Mouse (Mus musculus): ENCODE measurements around the gene Rundc3a. TPM values are rescaled to one million over a fixed set of nuclear protein-coding genes. Genes with fewer than 3 reads are reported as not detected.

Gene Rundc3a
- polyA plus RNA-seq, 1 experiment from 2014 or later = 1.0 TPM

DNA sequence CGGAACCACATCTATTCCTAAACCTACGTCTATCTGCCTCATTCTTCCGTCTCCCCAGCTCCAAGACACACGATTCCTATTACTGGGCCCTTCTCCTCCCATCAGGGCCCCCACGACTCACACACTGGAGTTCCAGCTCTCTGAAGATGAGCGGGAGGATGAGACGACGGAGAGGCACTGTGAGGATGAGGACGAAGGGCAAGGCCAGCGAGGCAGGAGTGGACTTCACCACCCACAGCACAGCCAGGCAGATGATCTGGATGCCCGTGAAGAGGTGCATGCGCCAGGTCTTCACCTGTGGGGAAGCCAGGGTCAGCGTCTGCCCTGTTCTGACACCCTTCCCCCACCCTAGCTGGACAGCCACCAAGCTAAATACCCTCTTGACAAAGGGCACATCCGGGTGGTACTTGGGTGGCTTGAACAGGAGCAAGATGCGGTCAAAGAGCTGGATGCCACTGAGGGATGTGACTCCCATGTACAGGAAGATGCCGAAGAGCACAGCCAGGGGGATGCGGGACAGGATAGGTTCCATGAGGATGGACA, 42.2 kb upstream of the Rundc3a start:
- Histone ChIP-seq H3K4me1 (ENCODE audit: control insufficient read depth, insufficient read depth, low read length) (no peaks in the 10 kb centered on the region), H3K4me2 (ENCODE audit: low read depth, severe bottlenecking) (no peak overlapping the region), H3K27ac (replicated peaks; ENCODE audit: low read depth, low read length) (no peak overlapping the region), H3K4me3 (ENCODE audit: low read depth, low read length) (no peak overlapping the region), H3K9ac (ENCODE audit: low read length) (no peak overlapping the region), H3K9me3 (ENCODE audit: control insufficient read depth, low read length) (no peaks in the 10 kb centered on the region), H3K36me3 (ENCODE audit: control insufficient read depth, insufficient read depth, low read length) (no peaks in the 10 kb centered on the region), H3K27me3 (ENCODE audit: control insufficient read depth, insufficient read depth, low read length) (no peaks in the 10 kb centered on the region)
- WGBS = 86% methylated on average over 17 of the region's 17 CpGs
- no peak for ATAC-seq (ENCODE audit: insufficient number of reproducible peaks, low FRiP score, low TSS enrichment, low read depth)
- DNase-seq (ENCODE audit: low spot score) = no peak

DNA sequence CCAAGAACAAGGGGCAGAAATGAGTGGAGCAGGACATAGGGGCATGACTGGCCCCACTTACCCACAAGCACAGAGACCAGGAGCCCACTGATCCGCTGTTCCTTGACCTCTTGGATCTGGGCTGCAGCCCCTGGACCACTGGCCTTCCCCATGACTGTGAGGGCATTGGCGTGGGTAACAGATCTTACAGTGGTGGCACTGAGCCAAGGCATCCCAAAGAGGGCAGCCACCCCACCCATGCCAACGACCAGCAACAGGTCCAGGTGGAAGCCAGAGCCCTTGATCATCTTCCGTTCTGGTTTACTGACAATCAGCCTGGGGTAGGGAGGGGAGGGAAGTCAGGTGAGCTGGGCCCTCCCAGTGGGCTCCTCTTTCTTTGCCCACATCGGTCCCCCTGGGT, 40.8 kb upstream of the Rundc3a start:
- H3K27ac ChIP-seq (replicated peaks; ENCODE audit: low read depth, low read length) = no peak overlapping the region
- H3K4me1 ChIP-seq (ENCODE audit: control insufficient read depth, insufficient read depth, low read length) = no peaks in the 10 kb centered on the region
- no peak overlapping the region for H3K4me2 ChIP-seq (ENCODE audit: low read depth, severe bottlenecking)
- no peak overlapping the region for H3K9ac ChIP-seq (ENCODE audit: low read length)
- ATAC-seq (ENCODE audit: insufficient number of reproducible peaks, low FRiP score, low TSS enrichment, low read depth) (no peak), DNase-seq (ENCODE audit: low spot score) (no peak)
- no peaks in the 10 kb centered on the region for H3K27me3 ChIP-seq (ENCODE audit: control insufficient read depth, insufficient read depth, low read length)
- H3K4me3 ChIP-seq (ENCODE audit: low read depth, low read length) = no peak overlapping the region
- WGBS = 74% methylated on average over 5 of the region's 5 CpGs
- no peaks in the 10 kb centered on the region for H3K36me3 ChIP-seq (ENCODE audit: control insufficient read depth, insufficient read depth, low read length)
- no peaks in the 10 kb centered on the region for H3K9me3 ChIP-seq (ENCODE audit: control insufficient read depth, low read length)

DNA sequence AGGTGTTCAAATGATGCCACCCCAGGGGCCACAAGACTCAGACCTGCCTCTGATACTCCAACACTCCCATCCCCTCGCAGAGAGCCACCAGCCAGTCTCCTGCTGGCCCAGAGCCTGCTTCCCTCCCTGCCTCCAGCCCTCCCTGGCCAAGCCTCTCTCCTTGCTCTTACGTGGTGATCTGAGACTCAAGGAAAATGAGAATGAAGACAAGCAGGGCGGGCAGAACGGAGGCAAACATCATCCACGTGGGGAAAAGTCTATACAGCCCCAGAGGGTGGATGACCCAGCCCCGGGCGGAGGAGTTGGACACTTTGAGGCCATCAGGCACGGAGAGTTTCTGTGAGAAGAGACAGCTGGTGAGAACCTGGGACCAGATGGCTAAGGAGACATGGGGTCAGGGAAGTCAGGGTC, 40.2 kb upstream of the Rundc3a start:
- no peak overlapping the region for H3K27ac ChIP-seq (replicated peaks; ENCODE audit: low read depth, low read length)
- H3K4me1 ChIP-seq (ENCODE audit: control insufficient read depth, insufficient read depth, low read length) = no peaks in the 10 kb centered on the region
- H3K9me3 ChIP-seq (ENCODE audit: control insufficient read depth, low read length) = no peaks in the 10 kb centered on the region
- H3K9ac ChIP-seq (ENCODE audit: low read length) = no peak overlapping the region
- no peak overlapping the region for H3K4me3 ChIP-seq (ENCODE audit: low read depth, low read length)
- 40% methylated on average over 8 of the region's 8 CpGs for whole genome bisulfite sequencing
- no peaks in the 10 kb centered on the region for H3K27me3 ChIP-seq (ENCODE audit: control insufficient read depth, insufficient read depth, low read length)
- DNase-seq (ENCODE audit: low spot score) (no peak), ATAC-seq (ENCODE audit: insufficient number of reproducible peaks, low FRiP score, low TSS enrichment, low read depth) (no peak)
- no peaks in the 10 kb centered on the region for H3K36me3 ChIP-seq (ENCODE audit: control insufficient read depth, insufficient read depth, low read length)
- H3K4me2 ChIP-seq (ENCODE audit: low read depth, severe bottlenecking) = no peak overlapping the region

DNA sequence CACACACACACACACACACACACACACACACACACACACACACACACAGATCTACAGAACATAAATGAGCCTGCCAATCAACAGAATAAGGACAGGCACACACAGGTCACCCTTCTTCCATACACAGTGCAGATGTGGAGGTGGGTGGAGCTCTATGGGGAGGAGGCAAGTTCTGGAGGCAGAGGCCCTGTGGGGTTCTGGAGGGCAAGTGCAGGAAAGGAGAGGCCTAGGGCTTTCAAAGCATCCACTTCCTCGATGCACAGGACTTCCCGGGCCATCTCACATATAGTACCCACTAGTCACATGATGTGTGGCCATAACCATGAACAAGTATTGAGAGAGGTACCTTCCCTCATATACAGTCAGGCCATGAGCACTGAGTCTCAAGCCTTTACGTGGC, 37.7 kb upstream of the Rundc3a start:
- H3K4me3 ChIP-seq (ENCODE audit: low read depth, low read length) = no peak overlapping the region
- no peak overlapping the region for H3K27ac ChIP-seq (replicated peaks; ENCODE audit: low read depth, low read length)
- H3K4me2 ChIP-seq (ENCODE audit: low read depth, severe bottlenecking) = no peak overlapping the region
- DNase-seq (ENCODE audit: low spot score) (no peak), ATAC-seq (ENCODE audit: insufficient number of reproducible peaks, low FRiP score, low TSS enrichment, low read depth) (no peak)
- H3K27me3 ChIP-seq (ENCODE audit: control insufficient read depth, insufficient read depth, low read length) = no peaks in the 10 kb centered on the region
- no peaks in the 10 kb centered on the region for H3K36me3 ChIP-seq (ENCODE audit: control insufficient read depth, insufficient read depth, low read length)
- no peaks in the 10 kb centered on the region for H3K4me1 ChIP-seq (ENCODE audit: control insufficient read depth, insufficient read depth, low read length)
- H3K9me3 ChIP-seq (ENCODE audit: control insufficient read depth, low read length) = no peaks in the 10 kb centered on the region
- no peak overlapping the region for H3K9ac ChIP-seq (ENCODE audit: low read length)
- 83% methylated on average over 3 of the region's 3 CpGs for WGBS

DNA sequence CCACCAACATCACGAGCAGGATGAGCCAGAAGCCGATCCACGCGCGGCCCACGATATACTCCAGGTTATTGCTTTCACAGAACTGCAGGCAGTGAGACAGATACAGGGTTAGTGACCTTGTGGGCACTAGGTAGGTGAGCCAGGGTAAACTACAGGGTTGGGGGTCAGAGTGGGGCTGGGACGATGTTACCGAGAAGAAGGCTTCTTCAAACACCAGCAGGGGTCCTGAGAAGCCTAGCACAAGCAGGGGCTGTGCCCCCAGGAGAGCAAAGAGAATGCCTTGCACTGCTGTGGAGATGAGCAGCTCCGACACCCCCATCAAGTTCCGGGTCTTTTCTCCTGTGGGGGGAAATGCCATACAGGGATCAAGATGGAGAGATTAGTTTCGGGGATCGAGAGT, 37.0 kb upstream of the Rundc3a start:
- H3K4me2 ChIP-seq (ENCODE audit: low read depth, severe bottlenecking) = no peak overlapping the region
- no peak for ATAC-seq (ENCODE audit: insufficient number of reproducible peaks, low FRiP score, low TSS enrichment, low read depth)
- no peaks in the 10 kb centered on the region for H3K9me3 ChIP-seq (ENCODE audit: control insufficient read depth, low read length)
- no peak for DNase-seq (ENCODE audit: low spot score)
- WGBS = 84% methylated on average over 12 of the region's 12 CpGs
- H3K4me1 ChIP-seq (ENCODE audit: control insufficient read depth, insufficient read depth, low read length) = no peaks in the 10 kb centered on the region
- H3K36me3 ChIP-seq (ENCODE audit: control insufficient read depth, insufficient read depth, low read length) = no peaks in the 10 kb centered on the region; the same call in 1 of the 2 replicates
- H3K9ac ChIP-seq (ENCODE audit: low read length) = no peak overlapping the region
- H3K4me3 ChIP-seq (ENCODE audit: low read depth, low read length) = no peak overlapping the region
- no peaks in the 10 kb centered on the region for H3K27me3 ChIP-seq (ENCODE audit: control insufficient read depth, insufficient read depth, low read length)
- H3K27ac ChIP-seq (replicated peaks; ENCODE audit: low read depth, low read length) = no peak overlapping the region

DNA sequence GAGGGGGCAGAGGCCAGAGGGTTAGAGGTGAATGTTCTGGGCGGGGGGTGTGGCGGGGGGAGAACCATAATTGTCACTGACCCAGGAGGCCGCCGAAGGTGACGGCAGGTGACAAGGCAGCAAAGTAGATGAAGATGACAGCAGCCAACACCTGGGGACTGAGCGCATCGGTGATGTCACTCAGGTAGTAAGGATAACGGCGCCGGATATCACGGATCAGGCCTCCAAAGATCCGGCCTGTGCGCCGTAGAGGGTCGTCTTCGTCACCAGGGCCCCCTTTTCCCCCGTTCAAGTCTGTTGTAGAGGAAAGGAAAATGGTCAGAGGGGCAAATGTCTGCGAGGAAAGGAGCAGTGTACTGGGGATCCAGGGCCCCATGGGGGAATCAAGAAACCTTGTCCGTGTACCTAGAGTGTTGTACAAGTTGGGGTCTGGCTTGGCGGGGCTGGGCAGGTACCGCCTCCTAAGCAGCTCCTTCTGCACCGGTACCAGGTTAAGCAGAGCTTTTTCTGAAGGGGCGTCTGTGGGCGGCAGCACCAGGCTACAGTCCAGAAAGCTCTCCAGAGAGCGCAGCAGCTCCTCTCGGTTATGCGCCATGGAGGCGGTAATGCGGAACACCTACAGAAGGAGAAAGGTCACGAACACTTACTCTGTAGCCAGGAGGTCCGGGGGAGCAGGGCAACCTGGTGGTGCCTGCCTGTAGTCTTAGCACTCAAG, 36.4 kb upstream of the Rundc3a start:
- Histone ChIP-seq H3K4me3 (ENCODE audit: low read depth, low read length) (no peak overlapping the region), H3K36me3 (ENCODE audit: control insufficient read depth, insufficient read depth, low read length) (no peaks in the 10 kb centered on the region; the same call in 1 of the 2 replicates), H3K9me3 (ENCODE audit: control insufficient read depth, low read length) (no peaks in the 10 kb centered on the region), H3K4me1 (ENCODE audit: control insufficient read depth, insufficient read depth, low read length) (no peaks in the 10 kb centered on the region), H3K9ac (ENCODE audit: low read length) (no peak overlapping the region), H3K27me3 (ENCODE audit: control insufficient read depth, insufficient read depth, low read length) (no peaks in the 10 kb centered on the region), H3K4me2 (ENCODE audit: low read depth, severe bottlenecking) (no peak overlapping the region), H3K27ac (replicated peaks; ENCODE audit: low read depth, low read length) (no peak overlapping the region)
- 69% methylated on average over 31 of the region's 31 CpGs for WGBS
- DNase-seq (ENCODE audit: low spot score) (no peak), ATAC-seq (ENCODE audit: insufficient number of reproducible peaks, low FRiP score, low TSS enrichment, low read depth) (no peak)

DNA sequence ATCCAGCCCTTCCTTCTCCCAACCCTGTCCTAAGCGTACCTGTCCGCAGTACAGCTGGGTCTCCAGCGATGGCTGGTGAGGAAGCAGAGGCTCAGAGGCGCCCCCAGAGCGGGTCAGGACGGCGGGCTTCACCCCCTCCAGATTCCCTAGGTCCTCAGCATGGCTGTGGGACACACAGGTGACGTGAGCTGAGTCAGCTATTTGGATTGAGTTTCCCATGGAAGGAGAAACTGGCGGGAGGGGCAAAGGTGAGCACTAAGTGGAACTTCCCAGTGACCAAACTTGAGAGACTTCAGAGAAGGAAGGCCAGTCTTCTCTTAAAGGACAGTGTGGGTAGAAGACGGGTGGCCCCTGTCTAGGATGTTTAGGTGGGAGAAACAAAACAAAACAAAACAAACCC, 34.8 kb upstream of the Rundc3a start:
- no peak overlapping the region for H3K4me3 ChIP-seq (ENCODE audit: low read depth, low read length)
- DNase-seq (ENCODE audit: low spot score) (no peak), ATAC-seq (ENCODE audit: insufficient number of reproducible peaks, low FRiP score, low TSS enrichment, low read depth) (no peak)
- WGBS = 70% methylated on average over 10 of the region's 10 CpGs
- H3K9me3 ChIP-seq (ENCODE audit: control insufficient read depth, low read length) = no peaks in the 10 kb centered on the region
- H3K36me3 ChIP-seq (ENCODE audit: control insufficient read depth, insufficient read depth, low read length) = no peaks in the 10 kb centered on the region; the same call in 1 of the 2 replicates
- H3K4me2 ChIP-seq (ENCODE audit: low read depth, severe bottlenecking) = no peak overlapping the region
- H3K4me1 ChIP-seq (ENCODE audit: control insufficient read depth, insufficient read depth, low read length) = no peaks in the 10 kb centered on the region
- no peak overlapping the region for H3K9ac ChIP-seq (ENCODE audit: low read length)
- no peaks in the 10 kb centered on the region for H3K27me3 ChIP-seq (ENCODE audit: control insufficient read depth, insufficient read depth, low read length)
- no peak overlapping the region for H3K27ac ChIP-seq (replicated peaks; ENCODE audit: low read depth, low read length)

DNA sequence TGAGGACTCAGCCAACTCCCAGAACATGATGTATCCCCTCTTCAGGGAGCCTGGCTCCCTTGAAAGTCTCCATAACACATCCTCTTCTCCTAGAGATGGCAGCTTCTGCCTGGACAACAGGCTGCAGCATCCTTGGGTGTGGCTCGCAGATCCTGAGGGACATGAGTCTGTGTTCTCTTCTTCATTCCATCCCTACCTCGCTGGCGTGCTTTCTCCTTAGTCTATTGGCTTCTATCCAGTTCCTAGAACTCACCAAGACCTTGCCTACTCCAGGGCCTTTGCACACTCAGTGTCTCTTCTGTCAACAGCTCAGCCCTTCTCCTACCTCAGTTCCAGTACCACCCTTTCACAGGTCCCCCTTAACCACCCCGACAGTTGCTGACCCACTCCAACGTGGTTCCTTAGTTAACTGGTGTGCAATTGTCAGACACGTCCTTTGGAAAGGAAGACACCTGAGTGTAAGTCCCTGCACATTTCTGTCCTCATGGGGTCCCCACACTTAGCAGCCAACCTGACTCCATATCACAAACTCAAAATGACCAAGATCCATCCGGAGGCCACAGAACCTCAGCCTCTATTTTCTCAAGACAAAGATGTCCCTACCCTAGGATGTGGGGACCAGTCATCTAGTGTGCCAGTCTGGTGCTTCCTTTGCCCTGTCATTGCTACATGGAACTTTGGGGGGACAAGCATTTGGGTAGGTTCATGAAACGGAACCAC, 31.3 kb upstream of the Rundc3a start:
- H3K4me1 ChIP-seq (ENCODE audit: control insufficient read depth, insufficient read depth, low read length) = 0 out of 2 replicates have a peak, but pooled peaks cover 2% of the 10 kb centered on the region
- no peaks in the 10 kb centered on the region for H3K27me3 ChIP-seq (ENCODE audit: control insufficient read depth, insufficient read depth, low read length)
- WGBS = 88% methylated on average over 8 of the region's 8 CpGs
- DNase-seq (ENCODE audit: low spot score) (no peak), ATAC-seq (ENCODE audit: insufficient number of reproducible peaks, low FRiP score, low TSS enrichment, low read depth) (no peak)
- H3K36me3 ChIP-seq (ENCODE audit: control insufficient read depth, insufficient read depth, low read length) = no peaks in the 10 kb centered on the region; the same call in 1 of the 2 replicates
- no peak overlapping the region for H3K4me2 ChIP-seq (ENCODE audit: low read depth, severe bottlenecking)
- H3K9ac ChIP-seq (ENCODE audit: low read length) = no peak overlapping the region
- no peak overlapping the region for H3K4me3 ChIP-seq (ENCODE audit: low read depth, low read length)
- H3K27ac ChIP-seq (replicated peaks; ENCODE audit: low read depth, low read length) = no peak overlapping the region
- no peaks in the 10 kb centered on the region for H3K9me3 ChIP-seq (ENCODE audit: control insufficient read depth, low read length)

Data from limb, embryonic 11.5 days (tissue).